Mouse (Mus musculus): ENCODE measurements around the gene A4galt. TPM values are rescaled to one million over a fixed set of nuclear protein-coding genes. Genes with fewer than 3 reads are reported as not detected.

Gene A4galt
- 3.7 TPM for polyA plus RNA-seq (2015; fragmentation: Illumina TruSeq; extraction: RNeasy Lipid Tissue Mini Kit (QIAGEN cat#74804); ENCODE audit: insufficient read depth, low read depth, low replicate concordance)

DNA sequence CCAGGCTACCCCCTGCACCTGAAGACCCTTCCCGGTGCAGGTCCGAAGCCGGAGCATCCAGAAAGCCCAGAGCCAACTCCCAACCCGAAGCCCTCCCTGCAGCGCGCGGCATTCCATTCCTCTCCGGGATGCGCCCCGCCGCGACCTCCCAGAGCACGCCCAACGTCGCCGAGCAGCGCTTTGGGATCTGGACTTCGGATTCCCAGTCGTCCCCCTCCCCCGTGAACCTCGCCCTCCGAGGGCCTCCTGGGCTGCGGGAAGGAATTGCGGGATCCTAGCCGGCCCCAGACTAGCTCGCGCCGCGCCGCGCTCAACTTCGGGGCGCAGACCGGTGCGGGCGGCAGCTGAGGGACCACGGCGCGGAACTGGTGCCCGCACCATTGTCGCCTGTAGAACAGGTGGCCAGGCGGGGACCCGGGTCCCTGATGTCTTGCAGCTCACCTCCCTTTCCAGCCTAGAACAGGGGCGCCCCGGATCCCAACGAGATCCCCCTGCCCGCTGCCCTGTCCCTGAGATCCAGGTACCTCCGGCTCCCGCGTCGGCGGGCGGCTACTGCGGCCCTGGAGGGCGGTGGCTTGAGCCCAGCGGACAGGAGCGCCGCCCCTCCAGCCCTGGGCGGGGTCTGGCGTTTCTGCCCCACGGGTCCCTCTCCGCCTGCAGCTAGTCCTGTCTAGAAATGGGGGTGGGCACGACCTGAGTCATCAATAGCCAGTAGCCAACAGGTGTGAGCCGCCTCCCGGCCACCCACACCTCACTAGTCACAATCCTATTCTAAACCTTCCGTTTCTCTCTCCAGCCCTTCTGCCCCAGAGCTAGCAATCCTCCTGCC, at the start of gene A4galt:
A4galt (minus strand) TSS at position 599 of the 829 bp plus-strand sequence.

Other genes with a start within 250 kb of the A4galt start
- 1.4 TPM for gene Nfam1, start 218.5 kb downstream of the A4galt start, polyA plus RNA-seq (2015; fragmentation: Illumina TruSeq; extraction: RNeasy Lipid Tissue Mini Kit (QIAGEN cat#74804); ENCODE audit: insufficient read depth, low read depth, low replicate concordance)
- gene Serhl, start 162.3 kb downstream of the A4galt start, polyA plus RNA-seq (2015; fragmentation: Illumina TruSeq; extraction: RNeasy Lipid Tissue Mini Kit (QIAGEN cat#74804); ENCODE audit: insufficient read depth, low read depth, low replicate concordance): 14.8 TPM
- 12.3 TPM for gene Rrp7a, start 129.0 kb downstream of the A4galt start, polyA plus RNA-seq (2015; fragmentation: Illumina TruSeq; extraction: RNeasy Lipid Tissue Mini Kit (QIAGEN cat#74804); ENCODE audit: insufficient read depth, low read depth, low replicate concordance)
- gene Poldip3, start 102.4 kb downstream of the A4galt start, polyA plus RNA-seq (2015; fragmentation: Illumina TruSeq; extraction: RNeasy Lipid Tissue Mini Kit (QIAGEN cat#74804); ENCODE audit: insufficient read depth, low read depth, low replicate concordance): 13.9 TPM
- gene Cyb5r3, start 79.2 kb downstream of the A4galt start, polyA plus RNA-seq (2015; fragmentation: Illumina TruSeq; extraction: RNeasy Lipid Tissue Mini Kit (QIAGEN cat#74804); ENCODE audit: insufficient read depth, low read depth, low replicate concordance): 49.6 TPM
- gene Arfgap3, start 98.5 kb upstream of the A4galt start, polyA plus RNA-seq (2015; fragmentation: Illumina TruSeq; extraction: RNeasy Lipid Tissue Mini Kit (QIAGEN cat#74804); ENCODE audit: insufficient read depth, low read depth, low replicate concordance): 42.7 TPM
- gene Pacsin2, start 212.8 kb upstream of the A4galt start, polyA plus RNA-seq (2015; fragmentation: Illumina TruSeq; extraction: RNeasy Lipid Tissue Mini Kit (QIAGEN cat#74804); ENCODE audit: insufficient read depth, low read depth, low replicate concordance): 15.3 TPM